Mouse (Mus musculus): ENCODE measurements around the gene Pid1. TPM values are rescaled to one million over a fixed set of nuclear protein-coding genes. Genes with fewer than 3 reads are reported as not detected.

The Pid1 gene
- total and polyA plus RNA-seq, 2 experiments from 2014 or later, result 48.6 to 57.8 TPM

- Histone ChIP-seq H3K27me3 (ENCODE audit: insufficient read depth, low read length) (no peaks in the 10 kb centered on the region), H3K4me2 (ENCODE audit: low read depth) (no peak overlapping the region), H3K4me3 (ENCODE audit: low read depth, low read length) (no peak overlapping the region), H3K36me3 (ENCODE audit: insufficient read depth) (no peaks in the 10 kb centered on the region), H3K4me1 (ENCODE audit: insufficient read depth) (no peaks in the 10 kb centered on the region), H3K9ac (no peak overlapping the region), H3K27ac (ENCODE audit: low read depth, low read length) (no peak overlapping the region), H3K9me3 (ENCODE audit: low read length) (no peaks in the 10 kb centered on the region)
- ATAC-seq (no peak), DNase-seq (no peak)
- 77% methylated on average over 3 of the region's 3 CpGs for WGBS
- TF ChIP-seq CTCF (IDR thresholded peaks at IDR 0.05; ENCODE audit: low read depth), result no peak
Measured at GRCm38 (mm10) chr1:84399671-84400070, 35.7 kb upstream of the Pid1 start.

DNA sequence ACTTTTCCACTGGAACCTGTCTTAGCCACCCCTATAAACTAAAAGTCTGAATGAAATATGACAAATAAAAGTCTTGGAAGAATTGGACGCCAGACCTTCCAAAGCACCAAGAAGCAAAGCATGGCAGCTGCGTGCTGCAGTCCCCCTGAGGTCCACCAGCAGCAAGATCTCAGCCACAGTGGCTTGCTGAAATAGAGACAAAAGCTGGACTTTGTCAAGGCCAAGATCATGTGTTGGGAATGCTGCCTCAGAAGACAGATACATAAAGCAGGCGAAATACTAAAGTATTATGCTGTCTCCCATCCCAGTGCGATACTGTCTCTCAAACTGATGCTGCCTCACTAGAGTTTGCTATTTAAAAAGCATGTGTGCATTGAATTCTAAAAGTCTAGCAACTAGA lies 35.1 kb upstream of the Pid1 start:
- Histone ChIP-seq H3K4me2 (ENCODE audit: low read depth) (no peak overlapping the region), H3K27ac (ENCODE audit: low read depth, low read length) (no peak overlapping the region), H3K4me1 (ENCODE audit: insufficient read depth) (no peaks in the 10 kb centered on the region), H3K9me3 (ENCODE audit: low read length) (no peaks in the 10 kb centered on the region), H3K27me3 (ENCODE audit: insufficient read depth, low read length) (no peaks in the 10 kb centered on the region), H3K4me3 (ENCODE audit: low read depth, low read length) (no peak overlapping the region), H3K36me3 (ENCODE audit: insufficient read depth) (no peaks in the 10 kb centered on the region), H3K9ac (no peak overlapping the region)
- ATAC-seq (no peak), DNase-seq (no peak)
- 93% methylated on average over 4 of the region's 4 CpGs for WGBS
- TF ChIP-seq CTCF (IDR thresholded peaks at IDR 0.05; ENCODE audit: low read depth), result no peak

DNA sequence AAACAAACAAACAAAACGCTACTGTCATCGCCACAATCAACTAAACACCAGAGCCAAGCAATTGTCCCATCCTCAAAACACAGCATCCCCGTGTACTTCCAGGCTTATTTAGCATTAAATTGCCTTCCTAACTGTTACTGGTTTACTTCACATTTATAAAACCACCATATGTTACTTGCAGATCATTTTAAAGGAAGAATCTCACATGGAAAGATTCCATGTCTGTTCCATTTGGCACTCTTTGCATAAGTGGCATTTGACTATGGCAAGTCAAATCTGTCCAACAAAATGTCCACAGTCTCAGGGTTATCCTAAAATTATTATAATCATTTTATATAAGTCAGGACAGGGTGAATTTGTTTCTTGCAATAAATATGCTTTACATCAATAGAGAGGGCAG lies 32.8 kb upstream of the Pid1 start:
- Histone ChIP-seq H3K9ac (no peak overlapping the region), H3K4me3 (ENCODE audit: low read depth, low read length) (no peak overlapping the region), H3K27me3 (ENCODE audit: insufficient read depth, low read length) (no peaks in the 10 kb centered on the region), H3K4me1 (ENCODE audit: insufficient read depth) (no peaks in the 10 kb centered on the region), H3K4me2 (ENCODE audit: low read depth) (no peak overlapping the region), H3K27ac (ENCODE audit: low read depth, low read length) (no peak overlapping the region), H3K36me3 (ENCODE audit: insufficient read depth) (no peaks in the 10 kb centered on the region), H3K9me3 (ENCODE audit: low read length) (no peaks in the 10 kb centered on the region)
- 64% methylated on average over 3 of the region's 3 CpGs for WGBS
- ATAC-seq (peak; percentile 20; the same call in 1 of the 2 replicates), DNase-seq (no peak)
- no peak for TF ChIP-seq CTCF (IDR thresholded peaks at IDR 0.05; ENCODE audit: low read depth)

GRCm38 (mm10) chr1:84395928-84396327 lies 31.9 kb upstream of the Pid1 start:
- Histone ChIP-seq H3K4me2 (ENCODE audit: low read depth) (no peak overlapping the region), H3K9me3 (ENCODE audit: low read length) (no peaks in the 10 kb centered on the region), H3K27me3 (ENCODE audit: insufficient read depth, low read length) (no peaks in the 10 kb centered on the region), H3K27ac (ENCODE audit: low read depth, low read length) (no peak overlapping the region), H3K36me3 (ENCODE audit: insufficient read depth) (no peaks in the 10 kb centered on the region), H3K4me1 (ENCODE audit: insufficient read depth) (no peaks in the 10 kb centered on the region), H3K9ac (no peak overlapping the region), H3K4me3 (ENCODE audit: low read depth, low read length) (no peak overlapping the region)
- 79% methylated on average over 8 of the region's 8 CpGs for WGBS
- no peak for TF ChIP-seq CTCF (IDR thresholded peaks at IDR 0.05; ENCODE audit: low read depth)
- ATAC-seq (no peak), DNase-seq (no peak)

GRCm38 (mm10) chr1:84390961-84391360 lies 27.0 kb upstream of the Pid1 start:
- DNase-seq (no peak), ATAC-seq (no peak)
- Histone ChIP-seq H3K27ac (ENCODE audit: low read depth, low read length) (no peak overlapping the region), H3K4me3 (ENCODE audit: low read depth, low read length) (no peak overlapping the region), H3K36me3 (ENCODE audit: insufficient read depth) (no peaks in the 10 kb centered on the region), H3K27me3 (ENCODE audit: insufficient read depth, low read length) (no peaks in the 10 kb centered on the region), H3K4me1 (ENCODE audit: insufficient read depth) (no peaks in the 10 kb centered on the region), H3K9me3 (ENCODE audit: low read length) (no peaks in the 10 kb centered on the region), H3K9ac (no peak overlapping the region), H3K4me2 (ENCODE audit: low read depth) (no peak overlapping the region)
- WGBS, result 96% methylated on average over 4 of the region's 4 CpGs
- no peak for TF ChIP-seq CTCF (IDR thresholded peaks at IDR 0.05; ENCODE audit: low read depth)

DNA sequence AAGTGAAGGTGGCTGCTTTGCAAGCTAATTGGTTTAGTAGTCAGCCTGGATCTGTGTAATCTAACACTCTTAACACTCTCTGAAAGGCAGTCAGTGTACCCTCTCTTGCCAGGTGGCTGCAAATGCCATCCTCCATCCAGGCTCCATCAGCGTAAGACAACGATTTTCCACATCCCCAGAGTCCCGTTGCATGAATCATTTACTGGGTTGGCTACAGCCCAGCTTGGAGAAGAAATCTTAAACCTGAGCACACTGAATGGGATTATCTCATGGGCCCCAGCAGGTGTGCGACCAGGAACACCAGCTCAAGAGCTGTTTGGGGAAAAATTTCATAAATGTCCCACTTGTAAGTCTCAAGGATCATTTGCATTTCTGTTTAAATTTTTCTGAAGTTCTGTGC lies 23.6 kb upstream of the Pid1 start:
- H3K4me2 ChIP-seq (ENCODE audit: low read depth), result no peak overlapping the region
- 30% methylated on average over 4 of the region's 4 CpGs for WGBS
- H3K9ac ChIP-seq, result no peak overlapping the region
- no peaks in the 10 kb centered on the region for H3K9me3 ChIP-seq (ENCODE audit: low read length)
- H3K4me3 ChIP-seq (ENCODE audit: low read depth, low read length), result no peak overlapping the region
- DNase-seq (peak; percentile 35), ATAC-seq (peak; percentile 70)
- no peak overlapping the region for H3K27ac ChIP-seq (ENCODE audit: low read depth, low read length)
- no peaks in the 10 kb centered on the region for H3K27me3 ChIP-seq (ENCODE audit: insufficient read depth, low read length)
- peaks cover 10% of the 10 kb centered on the region; the same call in 1 of the 2 replicates for H3K36me3 ChIP-seq (ENCODE audit: insufficient read depth)
- TF ChIP-seq CTCF (IDR thresholded peaks at IDR 0.05; ENCODE audit: low read depth), result no peak
- H3K4me1 ChIP-seq (ENCODE audit: insufficient read depth), result no peaks in the 10 kb centered on the region

GRCm38 (mm10) chr1:84386481-84387146 lies 22.6 kb upstream of the Pid1 start:
- Histone ChIP-seq H3K27ac (ENCODE audit: low read depth, low read length) (0 out of 2 replicates have a peak overlapping the region, but pooled peaks have one; percentile 21), H3K4me2 (ENCODE audit: low read depth) (no peak overlapping the region), H3K4me3 (ENCODE audit: low read depth, low read length) (no peak overlapping the region), H3K9me3 (ENCODE audit: low read length) (no peaks in the 10 kb centered on the region), H3K4me1 (ENCODE audit: insufficient read depth) (no peaks in the 10 kb centered on the region), H3K36me3 (ENCODE audit: insufficient read depth) (peaks cover 10% of the 10 kb centered on the region; the same call in 1 of the 2 replicates), H3K27me3 (ENCODE audit: insufficient read depth, low read length) (no peaks in the 10 kb centered on the region), H3K9ac (no peak overlapping the region)
- peak; percentile 68 for ATAC-seq
- peak; percentile 78 for DNase-seq
- 41% methylated on average over 8 of the region's 8 CpGs for WGBS
- no peak for TF ChIP-seq CTCF (IDR thresholded peaks at IDR 0.05; ENCODE audit: low read depth)

Measured in forebrain, postnatal 0 days (tissue).